Comparison of ENCODE assay signal across 25 mouse cellular contexts in the genomic region with DNA sequence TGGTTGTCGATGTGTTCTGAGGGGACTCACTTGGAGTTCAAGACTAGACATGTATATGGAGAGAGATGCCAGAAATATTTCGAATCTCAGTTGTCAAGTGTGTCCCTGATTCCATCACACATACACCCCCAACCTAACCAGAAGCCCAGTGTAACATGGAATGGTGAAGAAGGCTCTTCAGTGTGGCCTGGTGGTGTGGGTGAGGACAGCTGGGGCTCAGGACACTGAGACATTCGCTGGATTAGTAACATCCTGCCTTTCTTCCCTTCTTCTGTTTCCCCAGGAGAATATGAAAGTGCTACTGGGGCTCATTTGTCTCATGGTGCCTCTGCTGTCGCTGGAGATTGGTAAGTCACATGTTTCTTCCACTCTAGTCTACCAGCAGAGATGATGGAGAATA.
"Had no signal": no experiment of that assay in that cellular context is flagged by ENCODE, and none has a peak within 500 bp of the region (broad histone marks: within the 10 kb centered on the region; RNA-seq: fewer than 3 reads in every experiment).

No protein-coding gene starts in this region.

- ATAC-seq: hindbrain, embryonic 16.5 days; inflammation-experienced regulatory T-cells, adult 6 months; intestine, embryonic 15.5 days; intestine, postnatal 0 days; liver, embryonic 12.5 days had no signal

- H3K36me3 ChIP-seq: heart, embryonic 15.5 days; hindbrain, embryonic 10.5 days; hindbrain, embryonic 12.5 days; intestine, embryonic 15.5 days; kidney, embryonic 15.5 days; limb, embryonic 12.5 days had no signal

- DNase-seq: gastrocnemius, adult 2 months; gastrocnemius, postnatal 10 days; gastrocnemius, postnatal 25 days; heart, adult 2 months; heart, postnatal 4 days; kidney, adult 2 months; kidney, adult 9 months; kidney, postnatal 14 days; kidney, postnatal 36 days; layer of hippocampus, adult 9-11 months; layer of hippocampus, postnatal 36 days; liver had no signal

- H3K27me3 ChIP-seq: heart, embryonic 13.5 days; heart, embryonic 15.5 days; hindbrain, embryonic 12.5 days; intestine, embryonic 15.5 days; kidney, embryonic 15.5 days; limb, embryonic 12.5 days; liver, embryonic 12.5 days had no signal

- H3K4me2 ChIP-seq: heart, embryonic 11.5 days; heart, embryonic 13.5 days; heart, embryonic 15.5 days; hindbrain, embryonic 12.5 days; hindbrain, embryonic 14.5 days; intestine, embryonic 15.5 days; kidney, embryonic 15.5 days; limb, embryonic 12.5 days; liver, embryonic 12.5 days had no signal

- H3K4me3 ChIP-seq: gastrocnemius, adult 2 months; heart, adult 2 months; heart, embryonic 13.5 days; heart, embryonic 15.5 days; hindbrain, embryonic 10.5 days; hindbrain, embryonic 12.5 days; intestine, embryonic 15.5 days; kidney, embryonic 15.5 days; limb, embryonic 12.5 days; liver, embryonic 12.5 days had no signal

- H3K4me1 ChIP-seq: hindbrain, embryonic 10.5 days; hindbrain, embryonic 12.5 days; intestine, embryonic 15.5 days; limb, embryonic 12.5 days had no signal

- H3K9me3 ChIP-seq: heart, embryonic 13.5 days; heart, embryonic 15.5 days; hindbrain, embryonic 10.5 days; hindbrain, embryonic 12.5 days; intestine, embryonic 15.5 days; kidney, embryonic 15.5 days; limb, embryonic 12.5 days; liver, embryonic 12.5 days had no signal
